Mouse (Mus musculus) lung, adult 2 months (tissue): ENCODE results near the gene Gpr139.

Source experiments
- CTCF ChIP-seq: fragments of 200-500 bp; IDR thresholded peaks from 2 replicates; pipeline ENCODE4 v1.5.1; 2011; ENCODE audit warnings: mild to moderate bottlenecking, low read length, control low read depth; ENCODE audit not compliant: insufficient read depth
- POLR2A ChIP-seq: fragments of 200-500 bp; IDR thresholded peaks from 2 replicates; pipeline ENCODE4 v1.6.1; 2011; ENCODE audit warnings: low read depth, mild to moderate bottlenecking, control low read depth, low read length, borderline replicate concordance; ENCODE audit errors: extremely low read depth

DNA sequence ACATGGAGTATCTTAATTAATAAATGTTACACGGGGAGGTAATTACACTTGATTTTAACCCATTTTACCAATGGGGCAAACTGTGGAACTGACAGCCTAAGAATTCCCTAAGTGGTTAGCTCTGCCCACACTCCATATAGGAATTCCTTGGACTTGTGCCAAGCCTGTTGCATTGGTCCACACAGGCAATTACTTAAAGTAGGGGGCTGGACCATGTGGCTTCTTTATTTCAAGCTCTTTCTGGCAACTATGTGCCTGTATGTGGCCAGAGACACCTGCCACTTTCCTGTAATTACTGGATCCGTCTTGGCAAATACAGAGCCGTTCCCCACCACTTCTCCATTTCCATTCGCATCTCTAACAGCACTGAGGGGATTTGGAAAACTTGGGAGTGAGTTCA lies 3.4 kb downstream of the Gpr139 start:
- TF ChIP-seq CTCF: no peak
- no peak for TF ChIP-seq POLR2A
